Mouse (Mus musculus): ENCODE measurements at regions not wholly inside any gene's neighbourhood (a gene's known extent, or its start where the extent isn't known, plus 50 kb on each side); places are given as distances from the start of the nearest gene placed in this dataset.
"Not testable (repeated sequence)": the region's sequence is repeated elsewhere in the genome, so short reads cannot be mapped to it uniquely, and the experiment has no call there.

GRCm38 (mm10) chr10:9334245-9334845 lies 340.7 kb downstream of the Samd5 start:
- Histone ChIP-seq H3ac (ENCODE audit: control insufficient read depth, insufficient read length) (no peak overlapping the region), H3K27me3 (ENCODE audit: control insufficient read depth, insufficient read depth, insufficient read length) (no peaks in the 10 kb centered on the region), H3K36me3 (ENCODE audit: control insufficient read depth, insufficient read depth) (no peaks in the 10 kb centered on the region), H3K79me2 (ENCODE audit: control insufficient read depth, insufficient read depth) (no peaks in the 10 kb centered on the region), H3K4me2 (ENCODE audit: low read depth) (no peak overlapping the region), H3K4me3 (no peak overlapping the region)
- no peak for TF ChIP-seq USF1 (IDR thresholded peaks at IDR 0.05; ENCODE audit: low read depth)
- TF ChIP-seq MYOD1 (IDR thresholded peaks at IDR 0.05; ENCODE audit: control insufficient read depth in 1 of 3, insufficient read length in 2 of 3, low read depth in 2 of 3), result no peak
- no peak for TF ChIP-seq POLR2AphosphoS2 (IDR thresholded peaks at IDR 0.05; ENCODE audit: insufficient read length, low read depth)
- no peak for TF ChIP-seq MAX (IDR thresholded peaks at IDR 0.05; ENCODE audit: low read depth)
- TF ChIP-seq REST (IDR thresholded peaks at IDR 0.05; ENCODE audit: insufficient read depth, insufficient read length), result no peak
- TF ChIP-seq MYOG (IDR thresholded peaks at IDR 0.05; ENCODE audit: control insufficient read depth in 1 of 3, insufficient read depth in 1 of 3, insufficient read length in 2 of 3, low read depth in 2 of 3), result no peak
- no peak for TF ChIP-seq SRF (IDR thresholded peaks at IDR 0.05; ENCODE audit: control insufficient read depth, insufficient read length, low read depth)
- TF ChIP-seq TCF3 (IDR thresholded peaks at IDR 0.05; ENCODE audit: insufficient read length, low read depth), result no peak
- no peak for TF ChIP-seq E2F4 (IDR thresholded peaks at IDR 0.05; ENCODE audit: insufficient read depth)
- TF ChIP-seq POLR2A (IDR thresholded peaks at IDR 0.05; ENCODE audit: insufficient read length, low read depth), result no peak
- no peak for TF ChIP-seq CEBPB (IDR thresholded peaks at IDR 0.05; ENCODE audit: insufficient read depth, poor library complexity, severe bottlenecking)
- TF ChIP-seq TCF12 (IDR thresholded peaks at IDR 0.05; ENCODE audit: insufficient read depth, poor library complexity, severe bottlenecking), result no peak

GRCm38 (mm10) chr10:9331694-9332093 lies 343.3 kb downstream of the Samd5 start:
- no peaks in the 10 kb centered on the region for H3K27me3 ChIP-seq (ENCODE audit: control insufficient read depth, insufficient read depth, insufficient read length)
- no peak overlapping the region for H3K4me2 ChIP-seq (ENCODE audit: low read depth)
- H3ac ChIP-seq (ENCODE audit: control insufficient read depth, insufficient read length), result no peak overlapping the region
- H3K36me3 ChIP-seq (ENCODE audit: control insufficient read depth, insufficient read depth), result no peaks in the 10 kb centered on the region
- H3K79me2 ChIP-seq (ENCODE audit: control insufficient read depth, insufficient read depth), result no peaks in the 10 kb centered on the region
- TF ChIP-seq MAX (IDR thresholded peaks at IDR 0.05; ENCODE audit: low read depth), result no peak
- no peak for TF ChIP-seq E2F4 (IDR thresholded peaks at IDR 0.05; ENCODE audit: insufficient read depth)
- no peak for TF ChIP-seq USF1 (IDR thresholded peaks at IDR 0.05; ENCODE audit: low read depth)
- no peak for TF ChIP-seq POLR2AphosphoS2 (IDR thresholded peaks at IDR 0.05; ENCODE audit: insufficient read length, low read depth)
- TF ChIP-seq MYOG (IDR thresholded peaks at IDR 0.05; ENCODE audit: control insufficient read depth in 1 of 3, insufficient read depth in 1 of 3, insufficient read length in 2 of 3, low read depth in 2 of 3), result no peak
- TF ChIP-seq TCF3 (IDR thresholded peaks at IDR 0.05; ENCODE audit: insufficient read length, low read depth), result no peak
- TF ChIP-seq MYOD1 (IDR thresholded peaks at IDR 0.05; ENCODE audit: control insufficient read depth in 1 of 3, insufficient read length in 2 of 3, low read depth in 2 of 3), result no peak
- no peak for TF ChIP-seq REST (IDR thresholded peaks at IDR 0.05; ENCODE audit: insufficient read depth, insufficient read length)
- no peak for TF ChIP-seq CEBPB (IDR thresholded peaks at IDR 0.05; ENCODE audit: insufficient read depth, poor library complexity, severe bottlenecking)
- TF ChIP-seq TCF12 (IDR thresholded peaks at IDR 0.05; ENCODE audit: insufficient read depth, poor library complexity, severe bottlenecking), result no peak
- no peak for TF ChIP-seq POLR2A (IDR thresholded peaks at IDR 0.05; ENCODE audit: insufficient read length, low read depth)
- TF ChIP-seq SRF (IDR thresholded peaks at IDR 0.05; ENCODE audit: control insufficient read depth, insufficient read length, low read depth), result no peak
- H3K4me3 ChIP-seq, result no peak overlapping the region

- Histone ChIP-seq H3K79me2 (ENCODE audit: control insufficient read depth, insufficient read depth) (no peaks in the 10 kb centered on the region), H3K36me3 (ENCODE audit: control insufficient read depth, insufficient read depth) (no peaks in the 10 kb centered on the region), H3K27me3 (ENCODE audit: control insufficient read depth, insufficient read depth, insufficient read length) (no peaks in the 10 kb centered on the region), H3K4me3 (no peak overlapping the region), H3ac (ENCODE audit: control insufficient read depth, insufficient read length) (no peak overlapping the region), H3K4me2 (ENCODE audit: low read depth) (no peak overlapping the region)
- no peak for TF ChIP-seq MAX (IDR thresholded peaks at IDR 0.05; ENCODE audit: low read depth)
- no peak for TF ChIP-seq USF1 (IDR thresholded peaks at IDR 0.05; ENCODE audit: low read depth)
- TF ChIP-seq TCF3 (IDR thresholded peaks at IDR 0.05; ENCODE audit: insufficient read length, low read depth), result no peak
- no peak for TF ChIP-seq POLR2AphosphoS2 (IDR thresholded peaks at IDR 0.05; ENCODE audit: insufficient read length, low read depth)
- no peak for TF ChIP-seq CEBPB (IDR thresholded peaks at IDR 0.05; ENCODE audit: insufficient read depth, poor library complexity, severe bottlenecking)
- no peak for TF ChIP-seq MYOD1 (IDR thresholded peaks at IDR 0.05; ENCODE audit: control insufficient read depth in 1 of 3, insufficient read length in 2 of 3, low read depth in 2 of 3)
- no peak for TF ChIP-seq E2F4 (IDR thresholded peaks at IDR 0.05; ENCODE audit: insufficient read depth)
- no peak for TF ChIP-seq REST (IDR thresholded peaks at IDR 0.05; ENCODE audit: insufficient read depth, insufficient read length)
- no peak for TF ChIP-seq POLR2A (IDR thresholded peaks at IDR 0.05; ENCODE audit: insufficient read length, low read depth)
- TF ChIP-seq TCF12 (IDR thresholded peaks at IDR 0.05; ENCODE audit: insufficient read depth, poor library complexity, severe bottlenecking), result no peak
- no peak for TF ChIP-seq MYOG (IDR thresholded peaks at IDR 0.05; ENCODE audit: control insufficient read depth in 1 of 3, insufficient read depth in 1 of 3, insufficient read length in 2 of 3, low read depth in 2 of 3)
- no peak for TF ChIP-seq SRF (IDR thresholded peaks at IDR 0.05; ENCODE audit: control insufficient read depth, insufficient read length, low read depth)
Observed at GRCm38 (mm10) chr10:9328324-9328723, 346.7 kb downstream of the Samd5 start.

- H3K36me3 ChIP-seq (ENCODE audit: control insufficient read depth, insufficient read depth); H3ac ChIP-seq (ENCODE audit: control insufficient read depth, insufficient read length); H3K4me3 ChIP-seq; H3K79me2 ChIP-seq (ENCODE audit: control insufficient read depth, insufficient read depth); H3K27me3 ChIP-seq (ENCODE audit: control insufficient read depth, insufficient read depth, insufficient read length); H3K4me2 ChIP-seq (ENCODE audit: low read depth): not testable (repeated sequence)
Observed at GRCm38 (mm10) chr10:9327881-9328280, 347.1 kb downstream of the Samd5 start.

- no peak overlapping the region for H3ac ChIP-seq (ENCODE audit: control insufficient read depth, insufficient read length)
- no peaks in the 10 kb centered on the region for H3K36me3 ChIP-seq (ENCODE audit: control insufficient read depth, insufficient read depth)
- no peaks in the 10 kb centered on the region for H3K79me2 ChIP-seq (ENCODE audit: control insufficient read depth, insufficient read depth)
- H3K27me3 ChIP-seq (ENCODE audit: control insufficient read depth, insufficient read depth, insufficient read length), result no peaks in the 10 kb centered on the region
- H3K4me2 ChIP-seq (ENCODE audit: low read depth), result no peak overlapping the region
- H3K4me3 ChIP-seq, result no peak overlapping the region
- TF ChIP-seq POLR2AphosphoS2 (IDR thresholded peaks at IDR 0.05; ENCODE audit: insufficient read length, low read depth), result no peak
- no peak for TF ChIP-seq USF1 (IDR thresholded peaks at IDR 0.05; ENCODE audit: low read depth)
- no peak for TF ChIP-seq MAX (IDR thresholded peaks at IDR 0.05; ENCODE audit: low read depth)
- no peak for TF ChIP-seq SRF (IDR thresholded peaks at IDR 0.05; ENCODE audit: control insufficient read depth, insufficient read length, low read depth)
- TF ChIP-seq E2F4 (IDR thresholded peaks at IDR 0.05; ENCODE audit: insufficient read depth), result no peak
- no peak for TF ChIP-seq TCF3 (IDR thresholded peaks at IDR 0.05; ENCODE audit: insufficient read length, low read depth)
- TF ChIP-seq CEBPB (IDR thresholded peaks at IDR 0.05; ENCODE audit: insufficient read depth, poor library complexity, severe bottlenecking), result no peak
- TF ChIP-seq TCF12 (IDR thresholded peaks at IDR 0.05; ENCODE audit: insufficient read depth, poor library complexity, severe bottlenecking), result no peak
- no peak for TF ChIP-seq MYOD1 (IDR thresholded peaks at IDR 0.05; ENCODE audit: control insufficient read depth in 1 of 3, insufficient read length in 2 of 3, low read depth in 2 of 3)
- no peak for TF ChIP-seq REST (IDR thresholded peaks at IDR 0.05; ENCODE audit: insufficient read depth, insufficient read length)
- no peak for TF ChIP-seq POLR2A (IDR thresholded peaks at IDR 0.05; ENCODE audit: insufficient read length, low read depth)
- TF ChIP-seq MYOG (IDR thresholded peaks at IDR 0.05; ENCODE audit: control insufficient read depth in 1 of 3, insufficient read depth in 1 of 3, insufficient read length in 2 of 3, low read depth in 2 of 3), result no peak
Observed at GRCm38 (mm10) chr10:9312326-9312725, 362.7 kb downstream of the Samd5 start.
